Mouse (Mus musculus) kidney, postnatal 0 days (tissue): ENCODE measurements around the gene Nelfa. TPM values are rescaled to one million over a fixed set of nuclear protein-coding genes. Genes with fewer than 3 reads are reported as not detected.

Experiments
- ATAC-seq: fragments of 200-750 bp; cut with Nextera tagmentation; replicated peaks from 2 replicates; pipeline ENCODE4 v1.8.0; 2017; ENCODE audit warnings: low read depth, moderate number of reproducible peaks, moderate TSS enrichment, moderate library complexity; ENCODE audit not compliant: low FRiP score
- DNase-seq: peaks from one replicate; pipeline ENCODE4 v3.0.0-alpha.2; 2016; ENCODE audit warnings: low spot score
- H3K27ac ChIP-seq: fragments of 300-500 bp; sonication (generic); 2 replicates; pipeline ENCODE4 v1.5.1; 2014; ENCODE audit warnings: mild to moderate bottlenecking
- H3K27me3 ChIP-seq: fragments of 300-500 bp; sonication (generic); 2 replicates; pipeline ENCODE4 v1.6.1; 2014; ENCODE audit warnings: low read length, mixed read lengths; ENCODE audit not compliant: insufficient read depth
- H3K36me3 ChIP-seq: fragments of 300-500 bp; sonication (generic); 2 replicates; pipeline ENCODE4 v1.6.1; 2014; ENCODE audit warnings: low read length, mixed read lengths; ENCODE audit not compliant: insufficient read depth
- H3K4me1 ChIP-seq: fragments of 300-500 bp; sonication (generic); replicated peaks from 2 replicates; pipeline ENCODE4 v1.6.1; 2014; ENCODE audit warnings: antibody characterized with exemption, low read length, mixed read lengths; ENCODE audit not compliant: insufficient read depth
- H3K4me2 ChIP-seq: fragments of 300-500 bp; sonication (generic); 2 replicates; pipeline ENCODE4 v1.6.1; 2014; ENCODE audit warnings: mild to moderate bottlenecking, low read length, moderate library complexity, mixed read lengths
- H3K4me3 ChIP-seq: fragments of 300-500 bp; sonication (generic); replicated peaks from 2 replicates; pipeline ENCODE4 v1.5.1; 2014; ENCODE audit warnings: low read depth, low read length
- H3K9ac ChIP-seq: fragments of 300-500 bp; sonication (generic); 2 replicates; pipeline ENCODE4 v1.6.1; 2014; ENCODE audit warnings: low read depth, low read length
- H3K9me3 ChIP-seq: fragments of 300-500 bp; sonication (generic); replicated peaks from 2 replicates; pipeline ENCODE4 v1.6.1; 2016; ENCODE audit warnings: low read length, inconsistent platforms, mixed read lengths
- CTCF ChIP-seq: IDR thresholded peaks from 2 replicates; pipeline ENCODE4 v1.5.1; 2016; ENCODE audit warnings: antibody characterized with exemption, low read depth, mild to moderate bottlenecking, moderate library complexity
- WGBS: fragments of 180-500 bp; shearing (Covaris S2); extraction: QIAGEN DNeasy Blood & Tissue Kit; methylation state at CpG from one replicate; pipeline ENCODE4 v1.1.7; 2014; 5-methylcytosine and 5-hydroxymethylcytosine counted together
- polyA plus RNA-seq: library from polyadenylated mRNA; unstranded; fragments of >200 nt; fragmentation: Nextera tagmentation; extraction: Ambion mirVana; gene quantifications from 2 replicates; pipeline ENCODE4 v1.2.1, GENCODE M21; 2015

The Nelfa gene
- polyA plus RNA-seq, 1 experiment from 2014 or later, result 41.0 TPM

DNA sequence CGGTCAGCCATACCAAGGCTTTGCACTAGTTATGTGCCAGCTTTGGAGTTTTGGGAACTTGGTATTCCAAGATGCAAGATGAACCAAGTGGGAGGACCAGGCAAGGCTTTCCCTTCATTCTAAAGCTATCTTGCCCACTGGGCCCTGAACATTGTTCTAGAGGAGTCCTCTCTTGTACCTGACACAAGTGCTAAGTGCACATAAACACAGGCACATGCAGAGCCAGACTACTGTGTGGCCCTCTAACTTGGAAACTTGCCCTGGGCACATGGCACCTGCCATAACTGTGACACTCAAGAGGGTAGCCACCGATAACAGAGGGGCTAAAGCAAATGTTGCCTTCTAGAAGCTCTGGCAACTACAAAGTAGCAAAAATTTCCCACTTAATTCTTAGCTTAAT is 33.5 kb downstream of the Nelfa start:
- no peak for TF ChIP-seq CTCF
- ATAC-seq (no peak), DNase-seq (no peak)
- Histone ChIP-seq H3K4me3 (no peak overlapping the region), H3K9ac (no peak overlapping the region), H3K27ac (no peak overlapping the region), H3K9me3 (no peaks in the 10 kb centered on the region), H3K4me2 (no peak overlapping the region), H3K36me3 (peaks cover 47% of the 10 kb centered on the region), H3K4me1 (no peaks in the 10 kb centered on the region), H3K27me3 (no peaks in the 10 kb centered on the region)
- WGBS, result 98% methylated on average over 2 of the region's 2 CpGs

DNA sequence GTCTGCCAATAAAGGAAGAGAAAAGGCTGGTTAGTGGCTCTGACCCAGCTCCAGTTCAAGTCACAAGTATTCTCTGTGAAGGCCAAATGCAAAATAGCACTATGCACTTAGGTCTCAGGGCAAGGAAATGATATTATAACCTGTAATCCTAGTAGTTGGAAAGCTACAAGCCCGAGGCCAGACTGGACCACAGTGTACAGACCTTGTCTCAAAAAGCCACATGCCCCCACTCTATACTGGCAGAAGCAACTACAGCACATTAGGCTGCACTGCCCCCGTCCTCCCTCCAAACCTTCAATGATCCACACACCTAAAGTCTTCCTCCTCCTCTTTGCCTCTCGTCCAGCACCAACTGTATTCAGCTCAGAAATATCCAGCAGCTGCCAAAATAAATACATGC is 34.9 kb downstream of the Nelfa start:
- ATAC-seq (no peak), DNase-seq (no peak)
- H3K4me3 ChIP-seq, result no peak overlapping the region
- H3K36me3 ChIP-seq, result peaks cover 59% of the 10 kb centered on the region
- no peak overlapping the region for H3K27ac ChIP-seq
- no peak for TF ChIP-seq CTCF
- H3K4me1 ChIP-seq, result no peaks in the 10 kb centered on the region
- H3K4me2 ChIP-seq, result no peak overlapping the region
- H3K9ac ChIP-seq, result no peak overlapping the region
- H3K27me3 ChIP-seq, result no peaks in the 10 kb centered on the region
- no peaks in the 10 kb centered on the region for H3K9me3 ChIP-seq
- 79% methylated on average over 3 of the region's 3 CpGs for WGBS

- H3K9me3 ChIP-seq, result no peaks in the 10 kb centered on the region
- H3K36me3 ChIP-seq, result peaks cover 63% of the 10 kb centered on the region
- 95% methylated on average over 9 of the region's 9 CpGs for WGBS
- H3K4me2 ChIP-seq, result no peak overlapping the region
- no peak overlapping the region for H3K4me3 ChIP-seq
- no peak overlapping the region for H3K9ac ChIP-seq
- no peak overlapping the region for H3K27ac ChIP-seq
- DNase-seq, result no peak
- H3K27me3 ChIP-seq, result no peaks in the 10 kb centered on the region
- no peak for TF ChIP-seq CTCF
- ATAC-seq, result no peak
- no peaks in the 10 kb centered on the region for H3K4me1 ChIP-seq
These were observed 35.4 kb downstream of the Nelfa start for GRCm38 (mm10) chr5:33900701-33901263.

GRCm38 (mm10) chr5:33900101-33900500 is 36.1 kb downstream of the Nelfa start:
- TF ChIP-seq CTCF, result no peak
- H3K9ac ChIP-seq, result no peak overlapping the region
- no peak overlapping the region for H3K27ac ChIP-seq
- DNase-seq, result no peak
- H3K4me1 ChIP-seq, result no peaks in the 10 kb centered on the region
- no peak overlapping the region for H3K4me3 ChIP-seq
- WGBS, result 94% methylated on average over 3 of the region's 3 CpGs
- H3K9me3 ChIP-seq, result no peaks in the 10 kb centered on the region
- ATAC-seq, result no peak
- no peak overlapping the region for H3K4me2 ChIP-seq
- H3K27me3 ChIP-seq, result no peaks in the 10 kb centered on the region
- H3K36me3 ChIP-seq, result peaks cover 70% of the 10 kb centered on the region

- 91% methylated on average over 3 of the region's 3 CpGs for WGBS
- Histone ChIP-seq H3K4me2 (no peak overlapping the region), H3K9me3 (no peaks in the 10 kb centered on the region), H3K36me3 (peaks cover 78% of the 10 kb centered on the region), H3K27me3 (no peaks in the 10 kb centered on the region), H3K4me3 (no peak overlapping the region), H3K4me1 (no peaks in the 10 kb centered on the region), H3K27ac (no peak overlapping the region), H3K9ac (no peak overlapping the region)
- ATAC-seq (no peak), DNase-seq (no peak)
- TF ChIP-seq CTCF, result no peak
These were observed 37.0 kb downstream of the Nelfa start for GRCm38 (mm10) chr5:33899245-33899644.

DNA sequence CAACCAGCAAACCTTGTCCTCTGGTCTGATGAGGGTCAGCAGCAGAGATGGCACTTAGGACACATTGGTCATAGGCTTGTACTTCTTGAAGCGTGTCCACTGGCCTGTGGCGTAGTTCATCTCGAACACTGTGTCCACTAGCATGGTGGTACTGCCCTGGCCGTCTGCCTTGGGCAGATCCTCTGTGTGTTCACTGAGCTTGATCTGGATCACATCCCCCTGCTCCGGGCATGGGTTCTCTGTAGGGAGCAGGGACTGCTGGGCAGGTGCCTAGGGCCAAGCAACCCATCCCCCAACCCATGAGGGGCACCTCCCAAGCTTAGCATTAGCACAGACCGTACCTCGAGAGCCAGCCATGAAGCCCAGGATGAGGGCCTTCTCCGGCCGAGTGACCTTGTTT is 37.5 kb downstream of the Nelfa start:
- H3K4me1 ChIP-seq, result no peaks in the 10 kb centered on the region
- 88% methylated on average over 9 of the region's 9 CpGs for WGBS
- H3K27ac ChIP-seq, result no peak overlapping the region
- peaks cover 84% of the 10 kb centered on the region for H3K36me3 ChIP-seq
- no peak for TF ChIP-seq CTCF
- no peak overlapping the region for H3K4me2 ChIP-seq
- 0 out of 2 replicates have a peak, but pooled peaks have one; percentile 16 for ATAC-seq
- no peak overlapping the region for H3K4me3 ChIP-seq
- H3K9ac ChIP-seq, result no peak overlapping the region
- H3K9me3 ChIP-seq, result no peaks in the 10 kb centered on the region
- no peaks in the 10 kb centered on the region for H3K27me3 ChIP-seq
- no peak for DNase-seq

DNA sequence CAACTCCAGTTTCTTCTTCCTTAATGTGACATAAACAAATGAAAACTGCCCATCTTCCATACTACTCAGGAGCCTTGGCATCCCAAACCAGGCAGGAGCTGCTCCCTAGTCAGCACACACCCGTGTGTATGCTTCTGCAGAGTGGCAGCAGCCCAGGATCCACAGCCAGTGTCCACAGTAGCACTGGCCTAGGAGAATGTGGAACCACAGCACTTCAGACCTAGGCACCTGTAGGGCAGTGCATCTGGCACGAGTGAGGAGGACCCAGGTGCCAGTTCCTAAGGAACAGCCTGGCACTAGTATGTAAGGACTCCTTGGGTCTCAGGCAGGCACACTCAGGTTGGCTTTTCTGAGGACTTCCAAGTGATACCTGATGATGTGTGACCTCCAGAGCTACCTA is 39.1 kb downstream of the Nelfa start:
- Histone ChIP-seq H3K4me3 (no peak overlapping the region), H3K36me3 (peaks cover 87% of the 10 kb centered on the region), H3K27ac (no peak overlapping the region), H3K4me1 (no peaks in the 10 kb centered on the region), H3K9me3 (no peaks in the 10 kb centered on the region), H3K27me3 (no peaks in the 10 kb centered on the region), H3K9ac (no peak overlapping the region), H3K4me2 (no peak overlapping the region)
- ATAC-seq, result no peak
- DNase-seq, result no peak
- TF ChIP-seq CTCF, result no peak
- 88% methylated on average over 2 of the region's 2 CpGs for WGBS
